Mouse (Mus musculus) c-Kit-positive CD71-positive TER-119-negative erythroid progenitor cells, embryonic 14.5 days (primary cell): ENCODE data around the gene Herc1.

Experiments
- DNase-seq: peaks from one replicate; pipeline ENCODE4 v3.0.0-alpha.2; 2013; ENCODE audit warnings: low read depth

Gene Herc1

GRCm38 (mm10) chr9:66349860-66350787 is at the start of gene Herc1:
Gene Herc1, plus strand, starts transcription at chr9:66350450.
- peak; percentile 92 for DNase-seq

- DNase-seq = no peak
These were observed 45.7 kb upstream of the Herc1 start for GRCm38 (mm10) chr9:66304320-66305090.

GRCm38 (mm10) chr9:66305121-66306112 is 44.8 kb upstream of the Herc1 start:
- no peak for DNase-seq

- DNase-seq = no peak
These were observed 43.8 kb upstream of the Herc1 start for GRCm38 (mm10) chr9:66306414-66306813.

- DNase-seq = no peak
These were observed 42.9 kb upstream of the Herc1 start for GRCm38 (mm10) chr9:66307341-66307740.

- DNase-seq = no peak
These were observed 41.5 kb upstream of the Herc1 start for GRCm38 (mm10) chr9:66308741-66309140.

GRCm38 (mm10) chr9:66311458-66311857 is 38.8 kb upstream of the Herc1 start:
- no peak for DNase-seq

GRCm38 (mm10) chr9:66316603-66317002 is 33.6 kb upstream of the Herc1 start:
- DNase-seq = no peak

GRCm38 (mm10) chr9:66322010-66322931 is 28.0 kb upstream of the Herc1 start:
- no peak for DNase-seq

GRCm38 (mm10) chr9:66326879-66327278 is 23.4 kb upstream of the Herc1 start:
- DNase-seq = no peak

- no peak for DNase-seq
These were observed 20.8 kb upstream of the Herc1 start for GRCm38 (mm10) chr9:66329474-66329873.

GRCm38 (mm10) chr9:66330437-66330836 is 19.8 kb upstream of the Herc1 start:
- DNase-seq = no peak

GRCm38 (mm10) chr9:66331548-66331947 is 18.7 kb upstream of the Herc1 start:
- DNase-seq = no peak

GRCm38 (mm10) chr9:66332393-66332792 is 17.9 kb upstream of the Herc1 start:
- no peak for DNase-seq

GRCm38 (mm10) chr9:66337280-66337679 is 13.0 kb upstream of the Herc1 start:
- no peak for DNase-seq

GRCm38 (mm10) chr9:66338005-66338782 is 12.1 kb upstream of the Herc1 start:
- DNase-seq = no peak

GRCm38 (mm10) chr9:66339714-66340113 is 10.5 kb upstream of the Herc1 start:
- DNase-seq = no peak

GRCm38 (mm10) chr9:66340394-66341094 is 9.7 kb upstream of the Herc1 start:
- no peak for DNase-seq

- DNase-seq = no peak
These were observed 2.7 kb upstream of the Herc1 start for GRCm38 (mm10) chr9:66347405-66348035.
